Mouse (Mus musculus) thymus, adult 2 months (tissue): ENCODE data around the gene Rnf20.

Source experiments
- CTCF ChIP-seq: fragments of 200-500 bp; IDR thresholded peaks from 2 replicates; pipeline ENCODE4 v1.5.1; 2012; ENCODE audit warnings: mild to moderate bottlenecking, control low read depth, low read length, moderate library complexity, borderline replicate concordance; ENCODE audit not compliant: control insufficient read depth, poor library complexity, insufficient read depth; ENCODE audit errors: extremely low read depth
- POLR2A ChIP-seq: fragments of 200-500 bp; IDR thresholded peaks from 2 replicates; pipeline ENCODE4 v1.6.1; 2012; ENCODE audit warnings: mild to moderate bottlenecking, low read length, control low read depth, moderate library complexity; ENCODE audit not compliant: control insufficient read depth, poor library complexity, insufficient read depth; ENCODE audit errors: extremely low read depth

GRCm38 (mm10) chr4:49680171-49680875, 48.5 kb downstream of the Rnf20 start:
- TF ChIP-seq CTCF (no peak), POLR2A (no peak)
